Mouse (Mus musculus) embryo, embryonic 10.5 days (tissue): Measurements from ENCODE around the gene Aida.
"Not testable (repeated sequence)": the region's sequence is repeated elsewhere in the genome, so short reads cannot be mapped to it uniquely, and the experiment has no call there.

Experiments
- DNase-seq: peaks from one replicate; pipeline ENCODE4 v3.0.0-alpha.2; 2015; ENCODE audit warnings: low spot score

Aida gene

DNA sequence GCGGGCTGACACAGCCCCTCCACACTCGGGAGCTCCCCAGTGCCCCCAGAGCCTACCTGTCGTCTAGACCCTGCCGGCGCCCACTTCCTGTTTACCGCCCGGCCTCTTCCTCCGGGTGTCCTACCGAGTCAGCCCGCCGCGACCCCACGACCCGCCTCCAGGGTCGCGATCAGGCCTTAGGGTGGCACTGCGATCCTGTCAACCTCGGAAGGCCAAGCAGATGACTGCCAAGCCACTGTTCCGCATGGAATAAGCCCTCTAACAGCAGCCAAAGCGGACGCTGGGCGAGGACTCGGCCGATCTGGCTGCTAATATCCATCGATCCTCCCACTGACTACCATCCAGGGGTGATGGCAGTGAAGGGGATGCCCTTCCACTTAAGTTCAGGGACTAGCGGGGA is at the start of gene Aida:
Aida (plus strand) TSS at position 126 of the 400 bp plus-strand sequence.
- DNase-seq, result peak; percentile 66

DNA sequence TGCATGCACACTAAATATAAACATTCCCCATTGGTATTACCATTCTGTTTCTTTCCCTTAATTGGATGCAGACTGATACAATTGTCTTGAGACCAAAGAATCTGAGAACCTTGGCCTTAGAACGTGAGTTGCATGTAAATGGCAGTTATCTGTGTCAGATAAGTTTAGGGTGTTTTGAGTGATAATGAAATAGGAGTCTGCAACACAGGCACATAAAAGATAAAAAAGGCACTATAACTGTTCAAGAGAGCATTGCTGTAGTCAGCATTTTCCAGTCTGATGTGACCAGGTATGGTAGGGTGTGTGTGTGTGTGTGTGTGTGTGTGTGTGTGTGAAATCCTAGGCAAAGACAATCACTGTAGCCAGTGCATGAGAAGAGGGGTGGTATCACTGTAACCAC is 48.2 kb upstream of the Aida start:
- DNase-seq, result no peak

DNA sequence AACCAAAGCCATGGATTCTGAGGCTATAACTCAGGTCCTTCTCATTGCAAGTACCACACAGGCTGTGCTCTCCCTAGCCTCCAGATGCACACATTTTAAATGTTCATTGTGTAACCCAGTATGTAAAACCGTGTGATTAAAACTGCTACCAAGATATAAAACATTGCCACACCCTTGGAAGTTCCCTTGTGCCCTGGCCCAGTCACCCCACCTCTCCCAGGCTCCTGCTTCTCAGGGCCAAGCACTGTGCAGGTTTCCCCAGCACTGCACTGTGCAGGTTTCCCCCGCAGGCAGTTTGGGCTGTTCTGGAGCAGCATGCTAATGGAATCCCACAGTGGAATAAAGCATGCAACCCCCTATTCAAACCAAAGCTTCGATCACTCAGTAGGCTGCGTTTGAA is 45.8 kb upstream of the Aida start:
- DNase-seq, result no peak

DNA sequence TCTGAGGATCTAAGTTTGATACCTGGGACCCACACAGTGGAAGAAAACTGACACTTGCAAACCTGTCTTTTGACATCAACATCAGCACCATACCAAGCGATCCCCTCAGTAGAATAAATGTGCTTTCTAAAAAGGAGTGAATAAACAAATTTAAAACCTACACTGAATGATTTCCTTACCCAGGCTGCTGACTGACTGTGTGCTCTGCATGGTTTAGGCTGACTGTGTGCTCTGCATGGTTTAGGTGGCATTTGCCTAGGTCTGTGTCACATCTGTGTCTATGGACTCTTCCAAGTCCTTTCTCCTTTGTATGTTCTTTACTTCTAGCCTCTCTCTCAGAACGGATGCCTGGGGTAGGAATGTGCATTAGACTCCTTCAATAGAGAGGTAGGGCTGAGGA is 44.6 kb upstream of the Aida start:
- DNase-seq, result no peak

DNA sequence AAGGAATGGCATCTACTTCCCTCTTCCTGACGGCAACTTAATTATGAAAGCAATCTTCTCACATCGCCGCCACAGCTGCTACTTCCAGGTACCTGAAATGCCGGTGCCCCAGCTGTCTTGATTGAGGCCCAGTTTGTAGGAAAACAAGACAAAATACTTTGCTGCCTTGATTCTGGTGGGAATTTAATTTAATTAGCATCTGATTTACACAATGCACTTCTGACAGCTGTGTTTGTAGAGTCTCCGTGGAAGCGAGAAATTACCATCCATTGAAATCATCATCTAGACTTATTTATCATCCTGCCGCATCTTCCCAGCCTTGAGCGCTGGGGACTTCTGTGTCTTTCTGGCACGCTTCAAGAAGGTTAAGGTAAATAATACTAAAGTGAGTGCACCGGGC is 43.8 kb upstream of the Aida start:
- no peak for DNase-seq

DNA sequence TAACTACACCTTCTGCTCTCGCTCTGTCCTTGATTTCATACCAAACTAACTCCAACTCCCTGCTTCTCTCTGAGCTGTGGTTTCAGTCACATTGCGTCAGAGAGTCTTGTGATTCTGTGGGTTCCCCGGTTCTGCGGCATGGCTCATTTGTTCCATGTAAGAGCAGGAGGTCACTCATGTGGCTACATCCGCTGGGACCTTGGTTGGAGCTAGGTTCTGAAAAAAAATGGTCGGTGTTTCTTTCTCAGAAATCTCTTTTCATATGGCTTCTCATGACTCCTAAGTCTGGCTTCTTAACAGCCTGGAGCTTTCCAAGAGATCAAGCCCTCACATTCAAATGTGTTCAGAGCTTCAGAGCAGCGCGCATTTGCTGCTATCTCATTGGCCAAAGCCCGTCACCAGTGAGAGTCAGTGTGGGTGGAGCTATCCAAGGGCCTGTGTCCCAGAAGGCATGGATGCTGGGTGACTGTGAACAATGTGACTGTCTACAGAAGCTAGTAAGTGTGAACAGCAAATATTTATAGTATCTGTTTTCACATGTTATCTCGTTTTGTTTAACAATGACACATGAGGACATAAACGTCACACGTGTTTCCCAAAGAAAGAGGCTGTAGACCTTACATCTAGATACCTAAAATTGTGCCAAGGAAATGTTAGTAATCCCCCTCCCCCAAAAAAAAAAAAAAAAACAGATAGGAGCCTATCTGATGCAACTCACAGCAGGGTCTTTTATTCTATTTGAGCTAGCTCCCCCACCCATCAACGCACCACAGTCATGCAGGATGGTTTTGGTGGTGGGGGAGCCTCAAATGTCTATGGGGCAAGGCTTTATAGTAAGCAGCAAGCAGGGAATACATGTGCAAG is 32.0 kb upstream of the Aida start:
- peak; percentile 18 for DNase-seq

DNA sequence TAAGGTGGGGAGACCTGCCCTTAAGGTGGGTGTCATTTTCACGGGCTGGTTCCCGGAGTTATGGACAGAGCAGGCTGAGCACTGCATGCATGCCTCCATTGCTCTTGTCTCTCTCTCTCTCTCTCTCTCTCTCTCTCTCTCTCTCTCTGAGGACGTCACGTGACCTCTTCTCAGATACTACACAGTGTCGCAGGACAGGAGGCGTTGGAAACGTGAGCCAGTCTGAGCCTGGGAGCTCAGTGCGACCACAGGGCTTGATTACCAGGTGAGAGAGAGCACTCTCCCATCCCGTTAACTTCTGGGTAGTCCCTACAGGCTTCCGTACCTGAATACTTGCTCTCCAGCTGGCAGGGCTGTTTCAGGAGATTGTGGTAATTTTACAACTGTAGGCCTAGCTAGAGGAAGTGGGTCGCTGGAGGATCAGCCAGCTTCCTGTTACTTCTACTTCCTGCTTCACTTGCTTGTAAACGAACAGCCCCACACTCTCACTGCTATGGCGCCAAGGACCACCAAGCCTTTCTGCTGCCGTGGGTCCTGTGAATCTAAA is 30.4 kb upstream of the Aida start:
- no peak for DNase-seq

DNA sequence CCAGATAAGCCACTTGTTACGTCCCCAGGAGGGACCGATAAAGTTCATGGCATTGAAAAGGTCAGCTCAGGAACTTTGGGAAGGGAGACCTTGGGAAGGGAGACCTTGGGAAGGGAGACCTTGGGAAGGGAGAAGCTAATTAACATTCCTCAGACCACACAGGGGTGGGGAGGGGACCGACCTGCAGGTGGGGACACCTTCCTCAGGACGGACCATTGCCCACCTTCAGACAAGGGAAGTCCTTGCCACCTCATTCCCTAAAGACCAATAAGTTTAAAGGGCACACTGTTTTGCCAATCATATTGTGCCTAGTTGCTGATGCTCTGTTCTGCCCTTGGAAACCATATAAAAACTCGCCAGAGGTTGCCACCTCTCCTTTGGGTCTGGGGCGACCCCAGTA is 28.7 kb upstream of the Aida start:
- DNase-seq, result no peak

DNA sequence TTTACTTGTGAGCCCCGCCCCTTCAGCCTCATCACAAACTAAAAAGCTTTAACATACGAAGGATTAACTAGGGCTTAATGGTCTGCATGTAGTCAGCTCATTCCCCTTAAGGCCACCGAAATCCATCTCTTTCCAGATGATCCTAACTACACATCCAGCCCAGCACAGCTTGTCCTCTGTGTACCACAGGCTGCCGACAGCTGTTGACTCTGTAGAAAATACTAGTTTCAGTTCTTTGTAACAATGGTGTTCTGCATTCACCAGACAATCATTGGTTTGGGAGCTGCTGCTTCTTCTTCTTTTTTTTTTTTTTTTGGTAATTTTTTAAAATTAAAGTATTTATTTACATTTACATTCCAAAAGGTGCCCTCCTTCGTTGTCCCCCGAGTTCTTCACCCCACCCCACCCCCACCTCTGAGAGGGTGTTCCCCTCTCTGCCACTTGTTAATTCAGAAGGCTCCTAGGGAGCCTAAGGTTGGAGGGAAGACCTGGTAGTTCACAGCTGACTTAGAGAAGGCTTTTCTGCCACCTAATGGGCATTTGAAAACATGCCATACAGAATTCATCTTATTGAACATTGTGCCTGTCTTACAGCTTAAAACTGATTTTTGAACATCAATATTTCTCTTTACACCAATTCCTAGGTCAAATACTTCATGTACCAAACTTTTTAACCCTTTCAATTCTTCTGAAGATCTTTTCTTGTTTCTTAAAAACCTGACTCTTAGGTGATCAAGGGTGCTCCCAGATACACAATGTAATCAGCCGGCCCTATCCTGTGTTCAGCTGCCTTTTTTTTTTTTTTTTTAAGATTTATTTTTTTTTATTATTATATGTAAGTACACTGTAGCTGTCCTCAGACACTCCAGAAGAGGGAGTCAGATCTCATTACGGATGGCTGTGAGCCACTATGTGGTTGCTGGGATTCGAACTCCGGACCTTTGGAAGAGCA is 23.2 kb upstream of the Aida start:
- DNase-seq, result peak; percentile 70

DNA sequence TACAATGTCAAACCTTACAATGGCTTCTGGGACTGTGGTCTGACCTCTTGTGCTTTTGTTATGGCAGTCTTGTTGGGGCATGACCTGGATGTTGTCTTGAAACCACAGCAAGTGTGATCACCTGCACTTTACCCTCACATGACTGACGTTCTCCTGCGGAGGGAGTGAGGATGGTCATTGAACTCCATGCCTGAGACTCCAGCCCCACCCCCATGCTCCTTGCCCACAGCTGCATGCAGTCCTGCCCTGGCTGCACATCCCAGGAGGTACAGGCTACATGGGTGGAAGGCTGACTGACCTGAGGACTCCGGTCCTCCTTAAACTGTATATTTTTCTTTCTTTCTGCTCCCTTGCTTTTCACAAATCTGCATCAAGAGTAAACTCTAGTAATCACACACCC is 22.0 kb upstream of the Aida start:
- no peak for DNase-seq

DNA sequence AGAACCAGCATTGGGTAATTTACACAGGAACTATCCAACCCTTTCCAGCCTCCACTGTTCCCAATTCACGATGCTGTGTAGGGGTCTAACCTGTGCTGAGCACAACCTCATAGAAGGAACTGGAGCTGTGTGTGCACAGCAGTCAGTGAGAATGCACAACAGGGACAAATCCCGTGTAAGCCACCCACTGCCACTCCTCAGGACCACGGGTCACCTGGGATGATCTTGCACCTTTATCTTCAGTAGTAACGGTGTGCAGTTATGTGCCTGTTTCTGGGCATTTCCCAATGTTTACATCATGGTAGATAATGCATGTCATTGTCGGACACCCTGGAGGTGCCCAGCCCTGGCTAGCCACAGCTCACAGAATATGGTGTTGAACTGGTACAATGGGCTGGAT is 20.6 kb upstream of the Aida start:
- no peak for DNase-seq

DNA sequence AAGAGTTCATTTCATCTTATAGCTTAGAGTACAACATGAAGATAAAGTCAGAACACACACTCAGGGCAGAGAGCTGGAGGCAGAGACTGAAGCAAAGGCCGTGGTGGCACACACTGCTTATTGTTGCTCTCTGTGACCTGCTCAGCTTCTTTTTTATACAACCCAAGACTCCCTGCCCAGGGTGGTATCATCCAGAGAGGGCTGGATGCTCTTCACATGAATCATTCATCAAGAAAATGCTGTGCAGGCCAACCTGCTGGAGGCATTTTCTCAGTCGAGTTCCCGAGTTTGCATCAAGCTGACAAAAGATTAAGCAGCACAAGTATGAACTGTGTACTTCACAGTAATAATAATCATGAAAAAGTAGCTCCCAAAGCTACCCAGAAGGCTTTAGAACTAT is 8.0 kb upstream of the Aida start:
- DNase-seq, result no peak

DNA sequence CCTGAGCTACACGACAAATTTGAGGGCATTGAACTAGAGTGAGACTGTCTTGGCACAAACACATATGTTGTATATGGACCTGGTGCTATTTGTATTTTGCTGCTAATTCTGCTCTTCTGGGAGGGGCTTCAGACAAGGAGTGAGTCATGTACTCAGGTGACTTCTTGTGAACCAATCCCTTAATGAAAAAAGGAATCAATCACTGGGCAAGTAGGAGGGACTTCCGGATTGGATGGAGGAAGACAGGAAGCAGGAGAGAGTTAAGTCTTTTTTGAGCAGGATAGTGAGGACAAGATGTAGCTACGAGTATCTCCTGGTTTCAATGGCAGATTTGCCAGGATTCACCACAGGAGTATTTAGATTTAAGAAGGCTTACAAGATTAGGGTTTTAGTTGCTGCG is 6.8 kb upstream of the Aida start:
- no peak for DNase-seq

DNA sequence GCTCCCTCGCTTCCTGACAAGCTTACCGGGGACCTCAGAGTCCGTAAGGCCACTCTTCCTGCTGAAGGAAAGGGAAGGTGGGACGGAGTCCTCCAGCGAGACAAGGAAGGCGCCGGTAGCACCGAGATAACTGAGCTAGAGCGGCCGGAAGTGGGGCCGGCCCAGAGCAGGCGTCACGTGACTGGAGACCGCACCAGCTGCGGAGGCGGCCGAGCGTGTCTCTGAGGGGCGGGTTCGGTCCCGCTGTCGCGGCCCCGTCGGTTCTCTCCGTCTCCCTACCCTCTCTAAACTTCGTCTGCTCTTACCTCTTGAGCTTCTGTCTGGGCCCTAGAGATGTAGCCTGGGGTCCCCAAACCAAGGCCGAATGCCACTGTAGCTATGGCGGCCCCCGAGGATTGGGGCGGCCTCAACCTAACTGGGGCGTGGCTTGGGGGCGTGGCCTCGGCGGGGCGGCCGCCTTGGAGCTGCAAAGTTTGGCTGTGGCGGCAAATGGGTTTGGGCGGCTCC is 540 bp downstream of the Aida start, which contains the start of gene Brox:
Brox (minus strand) TSS at position 393 of the 507 bp plus-strand sequence.
- peak; percentile 94 for DNase-seq

DNA sequence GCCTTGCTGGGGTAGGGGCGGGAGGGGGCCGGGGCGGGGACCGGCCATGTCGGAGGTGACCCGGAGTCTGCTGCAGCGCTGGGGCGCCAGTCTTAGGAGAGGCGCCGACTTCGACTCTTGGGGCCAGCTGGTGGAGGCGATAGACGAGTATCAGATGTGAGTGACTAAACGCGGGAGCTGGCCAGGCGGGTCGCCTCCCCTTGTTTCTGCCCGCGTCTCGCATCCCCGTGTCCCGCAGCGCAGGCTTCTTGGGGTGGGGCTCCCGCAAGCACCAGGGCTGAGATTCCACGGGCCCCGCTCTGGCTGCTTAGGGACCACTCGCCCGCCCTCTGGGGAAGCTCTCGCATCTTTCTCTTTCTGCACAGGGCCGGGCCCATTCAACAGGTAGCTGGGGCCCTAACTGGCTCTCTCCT is 1.1 kb downstream of the Aida start:
- DNase-seq, result peak; percentile 67

DNA sequence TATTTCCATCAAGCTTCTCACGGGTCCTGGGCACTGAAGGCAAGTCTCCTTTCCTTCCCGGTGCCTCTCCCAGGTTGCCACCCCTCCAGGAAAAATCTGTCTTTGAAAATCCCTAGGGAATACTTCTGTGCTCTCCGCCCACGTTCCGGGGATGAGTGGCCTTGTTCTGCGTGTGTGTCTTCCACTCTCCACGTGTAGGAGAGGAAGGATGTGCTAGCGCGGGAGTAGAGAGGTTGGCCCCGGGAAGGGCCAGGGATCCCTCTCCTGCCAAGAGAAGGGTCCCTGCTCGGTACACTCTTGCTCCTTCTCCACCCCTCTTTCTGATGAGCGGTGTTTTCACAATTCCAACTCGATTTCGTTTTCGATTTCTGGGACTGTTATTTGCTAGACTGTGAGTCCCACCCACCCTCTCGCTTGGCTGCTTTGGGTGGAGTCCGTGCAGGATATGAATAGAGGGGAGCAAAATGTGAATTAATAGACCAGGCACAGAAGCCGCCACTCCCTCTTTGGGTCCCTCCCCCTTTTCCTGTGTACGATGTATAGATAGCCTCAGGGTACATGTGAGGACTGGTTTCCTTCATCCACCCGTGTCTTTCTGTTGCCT is 1.6 kb downstream of the Aida start:
- peak; percentile 67 for DNase-seq

DNA sequence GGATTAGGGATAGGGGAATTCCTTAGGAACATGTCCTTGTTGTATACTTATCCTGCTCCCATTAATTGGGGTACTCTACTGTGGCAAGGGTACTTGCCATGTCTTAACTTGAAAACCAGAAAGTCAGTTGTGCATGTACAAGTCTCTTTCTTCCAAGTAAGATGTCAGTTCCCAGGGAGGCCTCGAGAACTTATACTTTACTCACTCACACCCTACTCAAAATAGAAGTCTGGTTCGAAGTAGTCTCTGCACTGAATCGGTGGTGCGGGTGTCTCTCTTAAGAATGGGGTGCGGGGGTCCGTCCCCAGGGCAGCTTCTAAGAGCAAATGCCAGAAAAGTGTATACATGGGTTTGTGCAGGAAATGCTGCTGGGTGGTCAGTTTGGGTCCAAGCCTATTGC is 2.8 kb downstream of the Aida start:
- DNase-seq, result peak; percentile 99

DNA sequence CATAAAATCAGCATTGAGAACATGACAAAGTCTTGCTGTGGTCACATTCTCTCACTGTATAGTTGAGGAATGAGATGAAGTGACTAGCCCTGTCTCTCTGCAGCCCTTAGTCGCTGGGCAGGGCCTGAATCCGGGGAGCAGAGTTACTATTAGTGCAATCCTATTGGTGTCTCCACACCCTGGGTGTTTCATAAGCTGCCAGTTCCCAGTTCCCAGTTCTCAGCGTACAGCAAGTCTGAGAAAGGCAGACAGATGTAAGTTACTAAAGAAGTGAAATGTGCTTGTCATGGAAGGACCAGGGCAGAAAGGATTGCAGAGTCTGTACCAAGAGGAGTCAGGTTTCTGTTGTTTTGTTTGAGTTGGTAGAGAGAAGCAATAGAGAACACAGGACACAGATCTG is 11.2 kb downstream of the Aida start:
- DNase-seq, result no peak

DNA sequence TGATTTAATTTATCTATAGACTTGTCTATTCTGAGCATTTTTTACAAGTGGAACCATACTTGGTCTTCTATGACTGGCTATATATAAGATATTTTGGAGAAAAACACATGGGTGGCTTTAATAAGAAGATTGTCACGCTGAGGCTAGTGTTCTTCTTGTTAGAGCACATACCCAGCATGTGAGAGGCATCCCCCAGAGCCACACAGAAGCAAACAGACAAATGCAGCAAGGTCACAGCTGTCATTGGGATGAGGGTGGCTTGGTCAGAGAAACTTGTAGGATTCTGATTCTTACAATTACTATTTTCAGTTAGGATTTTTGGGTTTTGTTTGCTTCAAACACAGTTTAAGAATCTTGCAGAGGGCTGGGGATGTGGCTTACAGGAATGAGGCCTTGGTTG is 12.1 kb downstream of the Aida start:
- DNase-seq, result no peak

DNA sequence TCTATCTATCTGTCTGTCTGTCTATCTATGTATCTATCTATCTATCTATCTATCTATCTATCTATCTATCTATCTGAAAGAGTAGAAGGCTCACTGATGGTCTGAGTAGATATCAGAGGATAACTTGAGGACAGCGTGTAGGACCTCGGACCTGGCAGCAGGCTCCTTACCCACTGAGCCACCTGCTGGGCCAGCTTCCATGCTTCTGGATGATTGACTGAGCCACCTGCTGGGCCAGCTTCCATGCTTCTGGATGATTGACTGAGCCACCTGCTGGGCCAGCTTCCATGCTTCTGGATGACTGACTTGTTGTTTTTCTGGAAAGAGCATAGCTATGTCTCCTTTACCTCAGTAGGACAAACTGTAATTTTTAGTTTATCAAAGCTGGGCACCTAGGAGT is 13.2 kb downstream of the Aida start:
- not testable (repeated sequence) for DNase-seq

DNA sequence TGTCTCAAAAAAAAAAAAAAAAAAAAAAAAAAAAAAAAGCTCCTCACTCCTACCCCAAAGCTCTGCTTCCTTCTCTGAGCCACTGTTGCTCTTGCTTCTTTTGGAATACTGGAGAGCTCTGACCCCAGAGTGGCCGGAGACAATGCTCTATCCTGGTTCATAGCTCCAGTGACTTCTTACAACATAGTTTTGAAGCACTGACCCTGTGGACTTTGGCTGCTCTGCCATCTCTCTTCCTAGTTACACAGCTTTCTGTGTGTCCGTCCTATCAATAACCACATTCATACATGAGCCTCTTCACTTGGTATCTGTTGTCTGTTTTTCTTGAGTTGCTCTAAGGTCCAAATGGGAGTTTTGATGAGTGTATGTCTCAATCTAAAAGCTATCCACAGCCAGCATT is 15.7 kb downstream of the Aida start:
- no peak for DNase-seq

DNA sequence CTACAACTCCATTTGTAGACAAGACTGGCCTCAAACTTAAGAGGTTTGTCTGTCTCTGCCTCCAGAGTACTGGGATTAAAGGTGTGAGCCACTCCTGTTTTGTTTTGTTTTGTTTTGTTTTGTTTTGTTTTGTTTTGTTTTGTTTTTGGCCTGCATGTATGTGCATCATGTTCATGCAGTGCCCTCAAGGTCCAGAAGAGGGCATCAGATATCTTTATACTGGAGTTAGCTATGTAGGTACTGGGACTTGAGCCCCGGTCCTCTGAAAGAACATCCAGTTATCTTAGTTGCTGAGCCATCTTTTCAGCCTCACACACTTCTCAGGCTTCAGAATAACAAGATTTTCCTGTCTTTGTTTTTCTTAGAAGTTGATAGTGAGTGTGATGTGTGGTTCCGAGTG is 19.4 kb downstream of the Aida start:
- peak; percentile 25 for DNase-seq
